ENCODE assay signal across 8 mouse cellular contexts in genomic region chr2:37735807-37736188, GRCm38 (mm10). TPM values are rescaled to one million over a fixed set of nuclear protein-coding genes. Genes with fewer than 3 reads are reported as not detected.
DNase-seq lines count a peak whose midpoint lies in the region; ATAC-seq and TF ChIP-seq lines count a peak whose summit lies in the region.

No protein-coding gene starts in this region.

- H3K27me3 ChIP-seq in heart, postnatal 0 days (ENCODE audit: control insufficient read depth, insufficient read depth, low read length) = no peaks in the 10 kb centered on the region
- H3K27me3 ChIP-seq in embryonic facial prominence, embryonic 13.5 days = no peaks in the 10 kb centered on the region
- H3K27me3 ChIP-seq in intestine, embryonic 16.5 days (replicated peaks; ENCODE audit: control insufficient read depth, insufficient read depth, low read length) = no peaks in the 10 kb centered on the region
- no peaks in the 10 kb centered on the region for H3K27me3 ChIP-seq in midbrain, embryonic 16.5 days (ENCODE audit: control insufficient read depth, insufficient read depth, low read depth, low read length)

- intact Hi-C loops in heart, postnatal 10 days (cut with DNase I) = no loop called here

- WGBS in heart, postnatal 0 days = 41% methylated on average over 1 of the region's 1 CpGs
- WGBS in embryonic facial prominence, embryonic 13.5 days = 59% methylated on average over 1 of the region's 1 CpGs
- 57% methylated on average over 1 of the region's 1 CpGs for WGBS in intestine, embryonic 16.5 days
- 71% methylated on average over 1 of the region's 1 CpGs for WGBS in midbrain, embryonic 16.5 days

- TF ChIP-seq EP300 in heart, postnatal 0 days (IDR thresholded peaks at IDR 0.05; ENCODE audit: low read depth) = no peak

- H3K36me3 ChIP-seq in heart, postnatal 0 days (replicated peaks; ENCODE audit: control insufficient read depth, insufficient read depth, low read length) = no peaks in the 10 kb centered on the region
- H3K36me3 ChIP-seq in embryonic facial prominence, embryonic 13.5 days = no peaks in the 10 kb centered on the region
- H3K36me3 ChIP-seq in intestine, embryonic 16.5 days (ENCODE audit: control insufficient read depth, insufficient read depth, low read length) = no peaks in the 10 kb centered on the region
- no peaks in the 10 kb centered on the region for H3K36me3 ChIP-seq in midbrain, embryonic 16.5 days (ENCODE audit: control insufficient read depth, insufficient read depth, low read length)

- no peak overlapping the region for H3K9ac ChIP-seq in heart, postnatal 0 days (replicated peaks; ENCODE audit: low read depth, low read length)
- peak overlapping the region; percentile 51 for H3K9ac ChIP-seq in embryonic facial prominence, embryonic 13.5 days
- 0 out of 2 replicates have a peak overlapping the region, but pooled peaks have one; percentile 18 for H3K9ac ChIP-seq in intestine, embryonic 16.5 days (ENCODE audit: low read depth, low read length)
- no peak overlapping the region for H3K9ac ChIP-seq in midbrain, embryonic 16.5 days (ENCODE audit: low read depth, low read length)

- H3K4me1 ChIP-seq in heart, postnatal 0 days (ENCODE audit: control insufficient read depth, insufficient read depth) = peaks cover 4% of the 10 kb centered on the region; the same call in 1 of the 2 replicates
- peaks cover 11% of the 10 kb centered on the region for H3K4me1 ChIP-seq in embryonic facial prominence, embryonic 13.5 days
- 0 out of 2 replicates have a peak, but pooled peaks cover 10% of the 10 kb centered on the region for H3K4me1 ChIP-seq in intestine, embryonic 16.5 days (ENCODE audit: control insufficient read depth, insufficient read depth, low read length)
- peaks cover 9% of the 10 kb centered on the region for H3K4me1 ChIP-seq in midbrain, embryonic 16.5 days (ENCODE audit: control insufficient read depth, insufficient read depth, low read length)

- DNase-seq in heart, postnatal 0 days (ENCODE audit: low spot score) = no peak
- DNase-seq in heart, postnatal 10 days = no peak
- no peak for DNase-seq in urinary bladder, adult 2 months (ENCODE audit: low spot score)
- DNase-seq in adipocyte (ENCODE audit: low spot score) = no peak

- H3K4me2 ChIP-seq in heart, postnatal 0 days (ENCODE audit: low read depth, low read length) = peak overlapping the region; percentile 47
- peak overlapping the region; percentile 52 for H3K4me2 ChIP-seq in embryonic facial prominence, embryonic 13.5 days
- H3K4me2 ChIP-seq in intestine, embryonic 16.5 days (ENCODE audit: low read depth, low read length) = peak overlapping the region; percentile 37
- H3K4me2 ChIP-seq in midbrain, embryonic 16.5 days (ENCODE audit: low read length) = peak overlapping the region; percentile 28

- H3K4me3 ChIP-seq in heart, postnatal 0 days (ENCODE audit: low read depth, low read length) = peak overlapping the region; percentile 7; the same call in 1 of the 2 replicates
- 0 out of 2 replicates have a peak overlapping the region, but pooled peaks have one; percentile 7 for H3K4me3 ChIP-seq in embryonic facial prominence, embryonic 13.5 days
- no peak overlapping the region for H3K4me3 ChIP-seq in intestine, embryonic 16.5 days (ENCODE audit: low read length)
- H3K4me3 ChIP-seq in midbrain, embryonic 16.5 days (ENCODE audit: low read depth, low read length) = no peak overlapping the region

- H3K9me3 ChIP-seq in heart, postnatal 0 days (replicated peaks; ENCODE audit: control insufficient read depth, low read length) = no peaks in the 10 kb centered on the region
- H3K9me3 ChIP-seq in embryonic facial prominence, embryonic 13.5 days = no peaks in the 10 kb centered on the region
- no peaks in the 10 kb centered on the region for H3K9me3 ChIP-seq in intestine, embryonic 16.5 days (ENCODE audit: control insufficient read depth, low read length)
- no peaks in the 10 kb centered on the region for H3K9me3 ChIP-seq in midbrain, embryonic 16.5 days (replicated peaks; ENCODE audit: control insufficient read depth, low read length, poor library complexity, severe bottlenecking)

- H3K27ac ChIP-seq in heart, postnatal 0 days (ENCODE audit: low read depth) = no peak overlapping the region
- H3K27ac ChIP-seq in embryonic facial prominence, embryonic 13.5 days = peak overlapping the region; percentile 72; the same call in 1 of the 2 replicates
- no peak overlapping the region for H3K27ac ChIP-seq in intestine, embryonic 16.5 days (ENCODE audit: low read length)
- no peak overlapping the region for H3K27ac ChIP-seq in midbrain, embryonic 16.5 days (ENCODE audit: low read length)

- no peak for TF ChIP-seq CTCF in heart, postnatal 0 days (IDR thresholded peaks at IDR 0.05; ENCODE audit: low read depth)

- no peak for ATAC-seq in heart, postnatal 0 days (ENCODE audit: insufficient read depth, low read depth)
- no peak for ATAC-seq in embryonic facial prominence, embryonic 13.5 days (ENCODE audit: insufficient number of reproducible peaks, insufficient read depth, low FRiP score, low TSS enrichment, low read depth)
- no peak for ATAC-seq in intestine, embryonic 16.5 days
- no peak for ATAC-seq in midbrain, embryonic 16.5 days
- ATAC-seq in inflammation-experienced regulatory T-cells, adult 6 months = no peak

RNA-seq across cellular contexts. Expression of gene Strbp, which starts 32.1 kb away (rescaled TPM):
- 6.7 and 8.4 TPM in 2 replicates for total RNA-seq in heart, postnatal 0 days (2014; rRNA removed; ENCODE audit: low replicate concordance)
- polyA plus RNA-seq in heart, postnatal 0 days (2015; fragmentation: Nextera tagmentation; extraction: Ambion mirVana) = 11.4 and 11.5 TPM in 2 replicates
- 10 to 100 TPM; 22.7 to 23.7 TPM for total RNA-seq in heart, postnatal 10 days (2021)
- 35.3 and 38.7 TPM in 2 replicates for polyA plus RNA-seq in embryonic facial prominence, embryonic 13.5 days (2015; fragmentation: Nextera tagmentation; extraction: Ambion mirVana)
- 27.5 and 28.3 TPM in 2 replicates for polyA plus RNA-seq in intestine, embryonic 16.5 days (2015; fragmentation: Nextera tagmentation; extraction: Ambion mirVana)
- polyA plus RNA-seq in midbrain, embryonic 16.5 days (2015; fragmentation: Nextera tagmentation; extraction: Ambion mirVana) = 108 and 119 TPM in 2 replicates
- 14.8 and 15.3 TPM in 2 replicates for polyA plus RNA-seq in urinary bladder, adult 2 months (2012; rRNA removed)
- polyA plus RNA-seq in inflammation-experienced regulatory T-cells, adult 6 months (2017; shearing (Covaris generic)) = 10 to 100 TPM in 1 of 3 experiments, 1 to 10 TPM in 2; 7.4 to 10.1 (median 9.3) TPM

RNA-seq across cellular contexts. Expression of gene Crb2, which starts 40.3 kb away (rescaled TPM):
- 1.9 and 3.7 TPM in 2 replicates for total RNA-seq in heart, postnatal 0 days (2014; rRNA removed; ENCODE audit: low replicate concordance)
- polyA plus RNA-seq in heart, postnatal 0 days (2015; fragmentation: Nextera tagmentation; extraction: Ambion mirVana) = 0.46 and 0.48 TPM in 2 replicates
- total RNA-seq in heart, postnatal 10 days (2021) = 1 to 10 TPM in 1 of 2 experiments, under 1 TPM in 1; 0.96 to 1.7 TPM
- 0.22 and 0.56 TPM in 2 replicates for polyA plus RNA-seq in embryonic facial prominence, embryonic 13.5 days (2015; fragmentation: Nextera tagmentation; extraction: Ambion mirVana)
- polyA plus RNA-seq in intestine, embryonic 16.5 days (2015; fragmentation: Nextera tagmentation; extraction: Ambion mirVana) = 0.95 and 1.1 TPM in 2 replicates
- polyA plus RNA-seq in midbrain, embryonic 16.5 days (2015; fragmentation: Nextera tagmentation; extraction: Ambion mirVana) = 4.2 and 5.3 TPM in 2 replicates
- 3.3 and 4.5 TPM in 2 replicates for polyA plus RNA-seq in urinary bladder, adult 2 months (2012; rRNA removed)
- not detected for polyA plus RNA-seq in inflammation-experienced regulatory T-cells, adult 6 months (2017; shearing (Covaris generic))

Comparison
In these comparisons a context has a peak if more than half of its experiments do, and no peak if none do; other contexts are left out.
1. H3K4me3 ChIP-seq: peak in heart, postnatal 0 days (single experiment) and embryonic facial prominence, embryonic 13.5 days (single experiment); none in intestine, embryonic 16.5 days (single experiment) and midbrain, embryonic 16.5 days (single experiment).
2. H3K9ac ChIP-seq: peak in embryonic facial prominence, embryonic 13.5 days (single experiment) and intestine, embryonic 16.5 days (single experiment); none in heart, postnatal 0 days (single experiment) and midbrain, embryonic 16.5 days (single experiment).
3. Peak in every context shown above with its lines, with median percentiles within 50 percentile points of each other: H3K4me2 ChIP-seq.